Mouse (Mus musculus): Measurements from ENCODE around the gene Alpl. TPM values are rescaled to one million over a fixed set of nuclear protein-coding genes. Genes with fewer than 3 reads are reported as not detected.

The Alpl gene
- polyA plus RNA-seq, 1 experiment from 2014 or later, result 12.9 TPM

DNA sequence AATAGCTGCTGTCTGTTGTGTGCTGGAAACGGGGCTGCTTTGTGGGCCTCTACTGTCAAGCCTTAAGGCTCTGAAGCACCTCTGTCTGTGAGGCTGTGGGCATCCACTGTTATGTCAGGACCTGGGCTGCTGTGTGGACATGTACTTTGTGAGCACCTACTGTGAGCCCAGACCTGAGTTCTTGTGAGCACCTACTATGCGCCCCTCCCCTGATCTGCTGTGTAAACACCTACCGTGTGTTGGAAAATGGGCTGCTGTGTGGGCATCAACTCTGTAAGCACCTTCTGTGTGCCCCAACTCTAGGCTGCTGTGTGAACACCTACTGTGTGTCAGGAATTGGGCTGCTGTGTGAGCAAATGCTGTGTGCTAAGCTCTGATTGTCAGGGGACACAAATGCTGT lies 74.0 kb downstream of the Alpl start:
- no peaks in the 10 kb centered on the region for H3K9me3 ChIP-seq (replicated peaks)

DNA sequence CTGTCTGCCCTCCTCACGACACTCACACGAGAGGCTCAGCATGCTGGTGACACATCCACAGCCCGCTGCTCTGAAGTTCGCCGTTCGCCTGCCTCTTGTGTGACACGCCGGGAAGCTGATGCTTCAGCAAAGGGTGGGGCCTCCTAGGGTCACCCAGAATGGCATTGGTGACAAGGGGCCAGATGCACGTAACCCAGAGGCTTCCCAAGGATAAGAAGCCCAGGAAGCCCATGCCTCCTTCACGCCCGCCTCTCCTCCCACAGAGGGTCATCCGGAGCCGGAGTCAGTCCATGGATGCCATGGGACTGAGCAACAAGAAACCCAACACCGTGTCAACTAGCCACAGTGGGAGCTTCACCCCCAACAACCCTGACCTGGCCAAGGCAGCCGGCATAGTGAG lies 74.6 kb downstream of the Alpl start:
- H3K4me2 ChIP-seq, result no peak overlapping the region
- WGBS, result 55% methylated on average over 15 of the region's 15 CpGs
- H3K9ac ChIP-seq, result no peak overlapping the region
- H3K27me3 ChIP-seq, result peaks cover 39% of the 10 kb centered on the region
- H3K4me1 ChIP-seq, result peaks cover 27% of the 10 kb centered on the region
- H3K4me3 ChIP-seq (replicated peaks), result no peak overlapping the region
- no peaks in the 10 kb centered on the region for H3K36me3 ChIP-seq
- no peak overlapping the region for H3K27ac ChIP-seq
- no peak for ATAC-seq (replicated peaks; ENCODE audit: low FRiP score)
- H3K9me3 ChIP-seq (replicated peaks), result no peaks in the 10 kb centered on the region

More for the DNA sequence above, 74.0 kb downstream of the Alpl start:
- no peak for ATAC-seq (replicated peaks; ENCODE audit: low FRiP score)
- no peak overlapping the region for H3K4me3 ChIP-seq (replicated peaks)
- no peak overlapping the region for H3K4me2 ChIP-seq
- H3K36me3 ChIP-seq, result no peaks in the 10 kb centered on the region
- no peak overlapping the region for H3K9ac ChIP-seq
- peaks cover 29% of the 10 kb centered on the region for H3K4me1 ChIP-seq
- WGBS, result 92% methylated on average over 3 of the region's 3 CpGs
- H3K27ac ChIP-seq, result no peak overlapping the region
- H3K27me3 ChIP-seq, result peaks cover 39% of the 10 kb centered on the region

GRCm38 (mm10) chr4:137719378-137720077 lies 76.7 kb downstream of the Alpl start:
- no peak overlapping the region for H3K4me3 ChIP-seq (replicated peaks)
- H3K9me3 ChIP-seq (replicated peaks), result no peaks in the 10 kb centered on the region
- peaks cover 37% of the 10 kb centered on the region for H3K27me3 ChIP-seq
- H3K4me2 ChIP-seq, result 0 out of 2 replicates have a peak overlapping the region, but pooled peaks have one; percentile 5
- H3K4me1 ChIP-seq, result peaks cover 25% of the 10 kb centered on the region
- H3K36me3 ChIP-seq, result no peaks in the 10 kb centered on the region
- no peak for ATAC-seq (replicated peaks; ENCODE audit: low FRiP score)
- H3K9ac ChIP-seq, result no peak overlapping the region
- 38% methylated on average over 15 of the region's 15 CpGs for WGBS
- H3K27ac ChIP-seq, result 0 out of 2 replicates have a peak overlapping the region, but pooled peaks have one; percentile 23

- Histone ChIP-seq H3K36me3 (no peaks in the 10 kb centered on the region), H3K27me3 (peaks cover 19% of the 10 kb centered on the region), H3K4me2 (no peak overlapping the region), H3K4me1 (peaks cover 19% of the 10 kb centered on the region), H3K4me3 (replicated peaks) (no peak overlapping the region), H3K9me3 (replicated peaks) (no peaks in the 10 kb centered on the region), H3K9ac (no peak overlapping the region), H3K27ac (no peak overlapping the region)
- ATAC-seq (replicated peaks; ENCODE audit: low FRiP score), result no peak
- 53% methylated on average over 15 of the region's 15 CpGs for WGBS
These were observed 78.5 kb downstream of the Alpl start for GRCm38 (mm10) chr4:137717671-137718070.

DNA sequence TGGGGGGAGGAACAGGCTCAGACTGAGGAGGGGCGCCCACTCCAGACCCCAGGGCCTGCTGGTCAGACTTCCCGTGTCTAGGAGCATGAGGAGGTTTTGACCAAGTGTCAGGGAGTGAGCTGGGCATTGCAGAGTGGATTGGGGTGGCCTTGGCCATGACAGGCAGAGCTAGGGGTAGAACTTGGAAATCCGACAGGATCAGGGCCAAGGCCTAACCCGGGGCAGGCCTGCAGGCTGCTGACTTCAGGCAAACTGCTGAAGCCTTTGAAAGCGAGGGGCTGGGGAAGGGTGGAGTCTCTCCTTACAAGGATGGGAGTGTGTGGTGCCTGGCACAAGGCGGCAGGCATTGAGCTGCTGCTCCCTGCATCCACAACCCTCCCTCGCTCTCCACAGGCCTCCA lies 79.2 kb downstream of the Alpl start:
- H3K9ac ChIP-seq, result no peak overlapping the region
- 58% methylated on average over 7 of the region's 7 CpGs for WGBS
- ATAC-seq (replicated peaks; ENCODE audit: low FRiP score), result no peak

GRCm38 (mm10) chr4:137714020-137714624 lies 82.1 kb downstream of the Alpl start:
- Histone ChIP-seq H3K4me3 (replicated peaks) (no peak overlapping the region), H3K9ac (no peak overlapping the region), H3K27me3 (peaks cover 18% of the 10 kb centered on the region), H3K36me3 (no peaks in the 10 kb centered on the region), H3K4me2 (no peak overlapping the region), H3K4me1 (peaks cover 12% of the 10 kb centered on the region), H3K27ac (peak overlapping the region; percentile 51; the same call in 1 of the 2 replicates), H3K9me3 (replicated peaks) (no peaks in the 10 kb centered on the region)
- 15% methylated on average over 8 of the region's 8 CpGs for WGBS
- no peak for ATAC-seq (replicated peaks; ENCODE audit: low FRiP score)

More for the DNA sequence above, 79.2 kb downstream of the Alpl start:
- no peak overlapping the region for H3K4me2 ChIP-seq
- H3K4me1 ChIP-seq, result peaks cover 19% of the 10 kb centered on the region
- H3K27me3 ChIP-seq, result peaks cover 19% of the 10 kb centered on the region
- no peaks in the 10 kb centered on the region for H3K36me3 ChIP-seq
- H3K9me3 ChIP-seq (replicated peaks), result no peaks in the 10 kb centered on the region
- H3K27ac ChIP-seq, result no peak overlapping the region
- no peak overlapping the region for H3K4me3 ChIP-seq (replicated peaks)

DNA sequence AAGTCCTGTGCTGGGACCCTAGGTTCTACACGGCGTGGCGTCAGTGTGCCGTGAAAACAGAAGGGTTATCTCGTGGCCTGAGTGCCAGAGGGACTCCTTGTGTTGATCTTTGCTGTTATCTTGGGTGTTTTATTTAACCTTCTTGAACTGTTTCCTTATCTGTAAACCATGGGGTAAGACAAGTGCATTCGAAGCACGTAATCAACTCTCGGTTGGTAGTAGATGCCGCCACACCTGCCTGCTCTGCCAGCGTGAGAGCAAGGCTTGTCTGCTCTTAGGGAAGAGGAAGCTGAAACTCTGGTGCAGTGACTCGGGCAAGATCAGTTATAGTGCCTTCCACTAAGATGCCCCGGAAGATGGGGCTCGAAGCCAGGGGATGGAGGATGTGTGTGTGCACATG lies 83.2 kb downstream of the Alpl start:
- Histone ChIP-seq H3K27ac (no peak overlapping the region), H3K4me2 (no peak overlapping the region), H3K4me1 (peaks cover 12% of the 10 kb centered on the region), H3K36me3 (no peaks in the 10 kb centered on the region), H3K9me3 (replicated peaks) (no peaks in the 10 kb centered on the region), H3K9ac (no peak overlapping the region), H3K4me3 (replicated peaks) (no peak overlapping the region), H3K27me3 (peaks cover 16% of the 10 kb centered on the region)
- ATAC-seq (replicated peaks; ENCODE audit: low FRiP score), result no peak
- 87% methylated on average over 13 of the region's 13 CpGs for WGBS

- H3K9me3 ChIP-seq (replicated peaks), result no peaks in the 10 kb centered on the region
- peaks cover 17% of the 10 kb centered on the region for H3K27me3 ChIP-seq
- H3K9ac ChIP-seq, result peak overlapping the region; percentile 78
- H3K4me1 ChIP-seq, result peaks cover 22% of the 10 kb centered on the region
- WGBS, result 3% methylated on average over 52 of the region's 52 CpGs
- H3K36me3 ChIP-seq, result no peaks in the 10 kb centered on the region
- ATAC-seq (replicated peaks; ENCODE audit: low FRiP score), result peak; percentile 86
- H3K4me2 ChIP-seq, result peak overlapping the region; percentile 94
- peak overlapping the region; percentile 67 for H3K4me3 ChIP-seq (replicated peaks)
- peak overlapping the region; percentile 41; the same call in 1 of the 2 replicates for H3K27ac ChIP-seq
These were observed 88.8 kb downstream of the Alpl start for GRCm38 (mm10) chr4:137707216-137707990.

DNA sequence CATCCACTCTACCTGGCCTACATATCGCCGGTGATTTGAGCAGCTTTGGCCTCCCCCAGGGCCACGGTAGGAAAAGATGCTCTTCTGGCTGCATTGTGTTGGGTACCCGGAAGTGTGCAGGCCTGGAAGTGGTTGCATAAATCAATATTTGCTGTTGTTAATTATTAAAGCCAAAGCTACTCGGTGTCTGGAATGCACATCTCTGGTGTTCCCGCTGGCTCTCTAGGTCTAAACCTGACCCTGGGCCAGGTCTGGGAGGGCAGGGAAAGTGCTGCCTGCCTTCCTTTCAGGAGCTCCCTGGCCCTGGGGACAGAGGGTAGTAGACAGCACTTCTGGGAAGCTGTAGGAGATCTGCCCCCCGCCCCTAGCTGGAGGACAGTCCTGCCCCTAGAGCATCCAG lies 89.7 kb downstream of the Alpl start:
- no peaks in the 10 kb centered on the region for H3K9me3 ChIP-seq (replicated peaks)
- 69% methylated on average over 7 of the region's 7 CpGs for WGBS
- no peak for ATAC-seq (replicated peaks; ENCODE audit: low FRiP score)

GRCm38 (mm10) chr4:137705379-137705778 lies 90.8 kb downstream of the Alpl start:
- Histone ChIP-seq H3K4me1 (peaks cover 29% of the 10 kb centered on the region), H3K27ac (no peak overlapping the region)
- 77% methylated on average over 5 of the region's 5 CpGs for WGBS

More for the DNA sequence above, 89.7 kb downstream of the Alpl start:
- peaks cover 23% of the 10 kb centered on the region for H3K4me1 ChIP-seq
- H3K4me2 ChIP-seq, result peak overlapping the region; percentile 94
- H3K9ac ChIP-seq, result no peak overlapping the region
- H3K27me3 ChIP-seq, result peaks cover 17% of the 10 kb centered on the region
- H3K36me3 ChIP-seq, result no peaks in the 10 kb centered on the region
- no peak overlapping the region for H3K4me3 ChIP-seq (replicated peaks)
- H3K27ac ChIP-seq, result 0 out of 2 replicates have a peak overlapping the region, but pooled peaks have one; percentile 34

GRCm38 (mm10) chr4:137704561-137704960 lies 91.6 kb downstream of the Alpl start:
- Histone ChIP-seq H3K27me3 (peaks cover 14% of the 10 kb centered on the region), H3K9ac (no peak overlapping the region), H3K9me3 (replicated peaks) (no peaks in the 10 kb centered on the region), H3K4me1 (peaks cover 37% of the 10 kb centered on the region), H3K27ac (no peak overlapping the region), H3K4me2 (no peak overlapping the region), H3K4me3 (replicated peaks) (no peak overlapping the region), H3K36me3 (no peaks in the 10 kb centered on the region)
- WGBS, result 64% methylated on average over 2 of the region's 2 CpGs
- no peak for ATAC-seq (replicated peaks; ENCODE audit: low FRiP score)

More at GRCm38 (mm10) chr4:137705379-137705778, 90.8 kb downstream of the Alpl start:
- Histone ChIP-seq H3K4me2 (no peak overlapping the region), H3K36me3 (no peaks in the 10 kb centered on the region), H3K4me3 (replicated peaks) (no peak overlapping the region), H3K27me3 (peaks cover 17% of the 10 kb centered on the region), H3K9ac (no peak overlapping the region), H3K9me3 (replicated peaks) (no peaks in the 10 kb centered on the region)
- no peak for ATAC-seq (replicated peaks; ENCODE audit: low FRiP score)

DNA sequence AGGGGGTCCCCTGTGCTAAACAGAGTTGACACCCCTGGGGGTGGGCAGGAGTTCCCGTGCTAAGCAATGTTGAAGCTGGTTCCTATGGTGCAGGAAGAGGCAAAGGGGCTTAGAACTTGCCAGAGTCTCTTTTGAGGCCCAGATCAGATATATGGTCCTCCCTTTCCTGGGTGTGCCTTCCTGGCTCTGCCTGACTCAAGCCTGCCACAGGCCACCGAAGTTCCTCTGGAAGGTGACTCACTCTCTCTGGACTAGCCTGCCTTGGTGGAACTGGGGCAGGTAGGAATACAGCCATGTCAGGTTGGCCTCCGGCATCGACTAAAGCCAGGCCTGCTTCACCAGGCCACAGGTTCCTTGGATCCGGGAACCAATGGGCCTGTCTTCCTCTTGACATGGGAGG lies 93.1 kb downstream of the Alpl start:
- 90% methylated on average over 5 of the region's 5 CpGs for WGBS
- ATAC-seq (replicated peaks; ENCODE audit: low FRiP score), result no peak
- Histone ChIP-seq H3K36me3 (no peaks in the 10 kb centered on the region), H3K4me1 (peaks cover 40% of the 10 kb centered on the region), H3K9me3 (replicated peaks) (no peaks in the 10 kb centered on the region), H3K27ac (no peak overlapping the region), H3K9ac (no peak overlapping the region), H3K4me2 (no peak overlapping the region), H3K27me3 (peaks cover 7% of the 10 kb centered on the region), H3K4me3 (replicated peaks) (no peak overlapping the region)

All from kidney, embryonic 15.5 days (tissue).